Mouse (Mus musculus) testis, adult 2 months (tissue): Measurements from ENCODE around the gene Tmem178b.

ENCODE experiments used
- CTCF ChIP-seq: fragments of 200-500 bp; IDR thresholded peaks from 2 replicates; pipeline ENCODE4 v1.5.1; 2012; ENCODE audit warnings: low read depth, mild to moderate bottlenecking, inconsistent platforms, low read length, moderate library complexity; ENCODE audit not compliant: control insufficient read depth, insufficient read depth, insufficient replicate concordance
- POLR2A ChIP-seq: fragments of 200-500 bp; IDR thresholded peaks from 2 replicates; pipeline ENCODE4 v1.6.1; 2012; ENCODE audit warnings: low read depth, mild to moderate bottlenecking, inconsistent platforms, low read length, moderate library complexity; ENCODE audit not compliant: control insufficient read depth

- TF ChIP-seq POLR2A (no peak), CTCF (no peak)
These were observed 43.4 kb downstream of the Tmem178b start for GRCm38 (mm10) chr6:39916514-39916913.
